Mouse (Mus musculus) liver, embryonic 16.5 days (tissue): ENCODE data around the gene Slc2a3. TPM values are rescaled to one million over a fixed set of nuclear protein-coding genes. Genes with fewer than 3 reads are reported as not detected.
A peak's percentile ranks its signal among the peaks of the same experiment; 100 is the strongest.

ENCODE experiments used
- ATAC-seq: fragments of 200-750 bp; cut with Nextera tagmentation; 2 replicates; pipeline ENCODE4 v1.8.0; 2017; ENCODE audit warnings: low read depth, mild to moderate bottlenecking, moderate number of reproducible peaks, moderate library complexity
- H3K27ac ChIP-seq: fragments of 300-500 bp; sonication (generic); 2 replicates; pipeline ENCODE4 v1.5.1; 2014; ENCODE audit warnings: mild to moderate bottlenecking, low read length
- H3K27me3 ChIP-seq: fragments of 300-500 bp; sonication (generic); 2 replicates; pipeline ENCODE4 v1.6.1; 2014; ENCODE audit warnings: low read depth, low read length, mixed read lengths; ENCODE audit not compliant: control insufficient read depth, insufficient read depth
- H3K36me3 ChIP-seq: fragments of 300-500 bp; sonication (generic); 2 replicates; pipeline ENCODE4 v1.6.1; 2014; ENCODE audit warnings: mild to moderate bottlenecking; ENCODE audit not compliant: control insufficient read depth, insufficient read depth
- H3K4me1 ChIP-seq: fragments of 300-500 bp; sonication (generic); 2 replicates; pipeline ENCODE4 v1.6.1; 2014; ENCODE audit warnings: low read depth, low read length, mixed read lengths; ENCODE audit not compliant: control insufficient read depth
- H3K4me2 ChIP-seq: fragments of 300-500 bp; sonication (generic); 2 replicates; pipeline ENCODE4 v1.6.1; 2014; ENCODE audit warnings: low read depth, low read length, mixed read lengths
- H3K4me3 ChIP-seq: fragments of 300-500 bp; sonication (generic); 2 replicates; pipeline ENCODE4 v1.5.1; 2014; ENCODE audit warnings: low read depth, mild to moderate bottlenecking, low read length
- H3K9ac ChIP-seq: fragments of 300-500 bp; sonication (generic); 2 replicates; pipeline ENCODE4 v1.6.1; 2014; ENCODE audit warnings: low read depth, low read length
- H3K9me3 ChIP-seq: fragments of 300-500 bp; sonication (generic); replicated peaks from 2 replicates; pipeline ENCODE4 v1.6.1; 2016; ENCODE audit warnings: low read length; ENCODE audit not compliant: control insufficient read depth
- WGBS: fragments of 180-500 bp; shearing (Covaris S2); extraction: QIAGEN DNeasy Blood & Tissue Kit; methylation state at CpG from one replicate; pipeline ENCODE4 v1.1.7; 2014; ENCODE audit not compliant: insufficient replicate concordance; 5-methylcytosine and 5-hydroxymethylcytosine counted together
- polyA plus RNA-seq: library from polyadenylated mRNA; unstranded; fragments of >200 nt; fragmentation: Nextera tagmentation; extraction: Ambion mirVana; gene quantifications from 2 replicates; pipeline ENCODE4 v1.2.1, GENCODE M21; 2015

Gene Slc2a3
- polyA plus RNA-seq, 1 experiment from 2014 or later, result 13.0 TPM

GRCm38 (mm10) chr6:122761901-122762300 lies 39.5 kb downstream of the Slc2a3 start:
- Histone ChIP-seq H3K27ac (no peak overlapping the region), H3K9ac (no peak overlapping the region), H3K36me3 (no peaks in the 10 kb centered on the region), H3K9me3 (no peaks in the 10 kb centered on the region), H3K4me3 (no peak overlapping the region), H3K4me1 (peaks cover 39% of the 10 kb centered on the region), H3K4me2 (no peak overlapping the region), H3K27me3 (no peaks in the 10 kb centered on the region; the same call in none of the 2 replicates)
- ATAC-seq, result no peak

GRCm38 (mm10) chr6:122761011-122761599 lies 40.3 kb downstream of the Slc2a3 start:
- peaks cover 39% of the 10 kb centered on the region for H3K4me1 ChIP-seq
- no peaks in the 10 kb centered on the region for H3K9me3 ChIP-seq
- no peak overlapping the region for H3K27ac ChIP-seq
- no peak overlapping the region for H3K9ac ChIP-seq
- no peaks in the 10 kb centered on the region for H3K36me3 ChIP-seq
- H3K4me2 ChIP-seq, result 0 out of 2 replicates have a peak overlapping the region, but pooled peaks have one; percentile 2
- no peaks in the 10 kb centered on the region; the same call in none of the 2 replicates for H3K27me3 ChIP-seq
- ATAC-seq, result no peak
- 8% methylated on average over 11 of the region's 11 CpGs for WGBS
- H3K4me3 ChIP-seq, result peak overlapping the region; percentile 39

- Histone ChIP-seq H3K27ac (no peak overlapping the region), H3K4me1 (peaks cover 22% of the 10 kb centered on the region), H3K9me3 (no peaks in the 10 kb centered on the region), H3K4me3 (no peak overlapping the region), H3K4me2 (no peak overlapping the region), H3K9ac (no peak overlapping the region), H3K27me3 (no peaks in the 10 kb centered on the region), H3K36me3 (no peaks in the 10 kb centered on the region)
- ATAC-seq, result no peak
- 30% methylated on average over 5 of the region's 5 CpGs for WGBS
Observed at GRCm38 (mm10) chr6:122758732-122759131, 42.7 kb downstream of the Slc2a3 start.

- ATAC-seq, result no peak
- no peaks in the 10 kb centered on the region for H3K36me3 ChIP-seq
Observed at GRCm38 (mm10) chr6:122755913-122756312, 45.5 kb downstream of the Slc2a3 start.

GRCm38 (mm10) chr6:122750579-122750978 lies 50.9 kb downstream of the Slc2a3 start:
- no peaks in the 10 kb centered on the region for H3K36me3 ChIP-seq
- no peaks in the 10 kb centered on the region for H3K9me3 ChIP-seq
- H3K4me1 ChIP-seq, result no peaks in the 10 kb centered on the region
- no peak overlapping the region for H3K4me3 ChIP-seq
- ATAC-seq, result no peak
- H3K27ac ChIP-seq, result no peak overlapping the region
- H3K4me2 ChIP-seq, result no peak overlapping the region
- WGBS, result 60% methylated on average over 6 of the region's 6 CpGs
- no peaks in the 10 kb centered on the region for H3K27me3 ChIP-seq
- no peak overlapping the region for H3K9ac ChIP-seq

More at GRCm38 (mm10) chr6:122755913-122756312, 45.5 kb downstream of the Slc2a3 start:
- WGBS, result 17% methylated on average over 2 of the region's 2 CpGs
- Histone ChIP-seq H3K9ac (no peak overlapping the region), H3K4me2 (no peak overlapping the region), H3K27ac (no peak overlapping the region), H3K4me1 (peaks cover 5% of the 10 kb centered on the region; the same call in 1 of the 2 replicates), H3K9me3 (no peaks in the 10 kb centered on the region), H3K4me3 (no peak overlapping the region), H3K27me3 (no peaks in the 10 kb centered on the region)

- Histone ChIP-seq H3K27me3 (peaks cover 31% of the 10 kb centered on the region), H3K9ac (no peak overlapping the region), H3K9me3 (no peaks in the 10 kb centered on the region), H3K4me1 (peaks cover 5% of the 10 kb centered on the region; the same call in 1 of the 2 replicates), H3K4me2 (no peak overlapping the region), H3K36me3 (no peaks in the 10 kb centered on the region), H3K4me3 (no peak overlapping the region), H3K27ac (no peak overlapping the region)
- WGBS, result 58% methylated on average over 10 of the region's 10 CpGs
- ATAC-seq, result no peak
Observed at GRCm38 (mm10) chr6:122744505-122745249, 56.8 kb downstream of the Slc2a3 start.

GRCm38 (mm10) chr6:122743353-122743752 lies 58.1 kb downstream of the Slc2a3 start:
- Histone ChIP-seq H3K4me1 (peaks cover 5% of the 10 kb centered on the region; the same call in 1 of the 2 replicates), H3K9me3 (no peaks in the 10 kb centered on the region), H3K27me3 (peaks cover 31% of the 10 kb centered on the region), H3K9ac (no peak overlapping the region), H3K27ac (no peak overlapping the region), H3K36me3 (no peaks in the 10 kb centered on the region), H3K4me2 (no peak overlapping the region), H3K4me3 (no peak overlapping the region)
- 27% methylated on average over 11 of the region's 11 CpGs for WGBS
- ATAC-seq, result no peak

GRCm38 (mm10) chr6:122742228-122742899 lies 59.1 kb downstream of the Slc2a3 start:
- no peak for ATAC-seq
- H3K4me1 ChIP-seq, result peaks cover 5% of the 10 kb centered on the region; the same call in 1 of the 2 replicates

More at GRCm38 (mm10) chr6:122742228-122742899, 59.1 kb downstream of the Slc2a3 start:
- H3K9ac ChIP-seq, result peak overlapping the region; percentile 46; the same call in 1 of the 2 replicates
- H3K27me3 ChIP-seq, result peaks cover 31% of the 10 kb centered on the region
- no peak overlapping the region for H3K27ac ChIP-seq
- peak overlapping the region; percentile 54 for H3K4me3 ChIP-seq
- H3K4me2 ChIP-seq, result peak overlapping the region; percentile 45
- H3K9me3 ChIP-seq, result no peaks in the 10 kb centered on the region
- H3K36me3 ChIP-seq, result no peaks in the 10 kb centered on the region
- WGBS, result under 1% methylated on average over 23 of the region's 23 CpGs
